Mouse (Mus musculus) small intestine, adult 2 months (tissue): ENCODE results near the gene Cybc1. TPM values are rescaled to one million over a fixed set of nuclear protein-coding genes. Genes with fewer than 3 reads are reported as not detected.

ENCODE experiments used
- H3K27ac ChIP-seq: fragments of 200-500 bp; 2 replicates; pipeline ENCODE4 v1.5.1; 2012; ENCODE audit warnings: low read depth, low read length, control low read depth, inconsistent platforms; ENCODE audit not compliant: insufficient read depth
- H3K27me3 ChIP-seq: fragments of 200-500 bp; 2 replicates; pipeline ENCODE4 v1.6.1; 2012; ENCODE audit warnings: mild to moderate bottlenecking, moderate library complexity, low read length, inconsistent platforms; ENCODE audit not compliant: control insufficient read depth, insufficient read depth
- H3K36me3 ChIP-seq: fragments of 200-500 bp; 2 replicates; pipeline ENCODE4 v1.6.1; 2012; ENCODE audit warnings: mild to moderate bottlenecking, low read length, control low read depth, inconsistent platforms; ENCODE audit not compliant: control insufficient read depth, insufficient read depth
- H3K4me1 ChIP-seq: fragments of 200-500 bp; 2 replicates; pipeline ENCODE4 v1.6.1; 2012; ENCODE audit warnings: low read length, inconsistent platforms, mixed read lengths; ENCODE audit not compliant: control insufficient read depth, insufficient read depth, insufficient read length
- H3K4me3 ChIP-seq: fragments of 200-500 bp; 2 replicates; pipeline ENCODE4 v1.5.1; 2012; ENCODE audit warnings: low read depth, mild to moderate bottlenecking, control low read depth, inconsistent platforms, low read length, moderate library complexity
- CTCF ChIP-seq: fragments of 200-500 bp; IDR thresholded peaks from 2 replicates; pipeline ENCODE4 v1.5.1; 2012; ENCODE audit warnings: low read depth, mild to moderate bottlenecking, control low read depth, inconsistent platforms, low read length, moderate library complexity, mixed read lengths; ENCODE audit not compliant: insufficient replicate concordance, insufficient read length; ENCODE audit errors: extremely low read depth
- POLR2A ChIP-seq: fragments of 200-500 bp; IDR thresholded peaks from 2 replicates; pipeline ENCODE4 v1.6.1; 2012; ENCODE audit warnings: low read depth, mild to moderate bottlenecking, control low read depth, inconsistent platforms, low read length, moderate library complexity
- WGBS: fragments of 180-500 bp; shearing (Covaris S2); methylation state at CpG from one replicate; pipeline ENCODE4 v1.1.7; 2018; 5-methylcytosine and 5-hydroxymethylcytosine counted together
- polyA plus RNA-seq: library from polyadenylated mRNA; depleted of rRNA; stranded (reverse); fragments of >200 nt; gene quantifications from 2 replicates; pipeline ENCODE4 v1.2.3, GENCODE M21; 2012

Gene Cybc1
- polyA plus RNA-seq, 1 experiment, result 20.8 TPM

- H3K4me1 ChIP-seq, result no peaks in the 10 kb centered on the region
- H3K4me3 ChIP-seq, result no peak overlapping the region
- peaks cover 32% of the 10 kb centered on the region for H3K36me3 ChIP-seq
- H3K27me3 ChIP-seq, result no peaks in the 10 kb centered on the region
- WGBS, result 95% methylated on average over 3 of the region's 3 CpGs
- TF ChIP-seq POLR2A (no peak), CTCF (no peak)
- no peak overlapping the region for H3K27ac ChIP-seq
Measured at GRCm38 (mm10) chr11:121216831-121217230, 12.3 kb downstream of the Cybc1 start.

- H3K27me3 ChIP-seq, result no peaks in the 10 kb centered on the region
- peak within 1 kb of the TSS; percentile 75 for H3K4me3 ChIP-seq
- H3K27ac ChIP-seq, result peak within 1 kb of the TSS; percentile 83
- under 1% methylated on average over 70 of the region's 70 CpGs for WGBS
- peaks cover 3% of the 10 kb centered on the region; the same call in 1 of the 2 replicates for H3K4me1 ChIP-seq
- peaks cover 9% of the 10 kb centered on the region for H3K36me3 ChIP-seq
- TF ChIP-seq POLR2A, result peak; percentile 42; the same call in 1 of the 2 replicates
- TF ChIP-seq CTCF, result no peak
Measured at GRCm38 (mm10) chr11:121204161-121205006, 24.7 kb downstream of the Cybc1 start, which contains the start of the genes Hexdc and Ogfod3. Gene Hexdc (plus strand): TSS chr11:121204433. Gene Ogfod3 (minus strand): TSS chr11:121204711.

GRCm38 (mm10) chr11:121203859-121204160, 25.3 kb downstream of the Cybc1 start:
- H3K27me3 ChIP-seq, result no peaks in the 10 kb centered on the region
- TF ChIP-seq CTCF (no peak), POLR2A (no peak)
- no peak overlapping the region for H3K27ac ChIP-seq
- WGBS, result under 1% methylated on average over 5 of the region's 5 CpGs
- H3K4me3 ChIP-seq, result peak overlapping the region; percentile 75
- peaks cover 3% of the 10 kb centered on the region; the same call in 1 of the 2 replicates for H3K4me1 ChIP-seq
- peaks cover 6% of the 10 kb centered on the region for H3K36me3 ChIP-seq

- no peak overlapping the region for H3K4me3 ChIP-seq
- no peak overlapping the region for H3K27ac ChIP-seq
- H3K27me3 ChIP-seq, result no peaks in the 10 kb centered on the region
- H3K4me1 ChIP-seq, result peaks cover 3% of the 10 kb centered on the region; the same call in 1 of the 2 replicates
- WGBS, result 28% methylated on average over 11 of the region's 11 CpGs
- no peaks in the 10 kb centered on the region for H3K36me3 ChIP-seq
- peak; percentile 55; the same call in 1 of the 2 replicates for TF ChIP-seq CTCF
- TF ChIP-seq POLR2A, result no peak
Measured at GRCm38 (mm10) chr11:121201436-121202198, 27.5 kb downstream of the Cybc1 start.

- peaks cover 3% of the 10 kb centered on the region; the same call in 1 of the 2 replicates for H3K4me1 ChIP-seq
- WGBS, result 92% methylated on average over 6 of the region's 6 CpGs
- no peaks in the 10 kb centered on the region for H3K36me3 ChIP-seq
- no peak overlapping the region for H3K4me3 ChIP-seq
- H3K27me3 ChIP-seq, result no peaks in the 10 kb centered on the region
- TF ChIP-seq POLR2A (no peak), CTCF (no peak)
- no peak overlapping the region for H3K27ac ChIP-seq
Measured at GRCm38 (mm10) chr11:121200781-121201180, 28.3 kb downstream of the Cybc1 start.

GRCm38 (mm10) chr11:121199851-121200250, 29.3 kb downstream of the Cybc1 start:
- 69% methylated on average over 4 of the region's 4 CpGs for WGBS
- Histone ChIP-seq H3K4me1 (peaks cover 3% of the 10 kb centered on the region; the same call in 1 of the 2 replicates), H3K27me3 (no peaks in the 10 kb centered on the region), H3K36me3 (0 out of 2 replicates have a peak, but pooled peaks cover 1% of the 10 kb centered on the region), H3K27ac (no peak overlapping the region), H3K4me3 (no peak overlapping the region)
- TF ChIP-seq POLR2A, result no peak
- TF ChIP-seq CTCF, result no peak

GRCm38 (mm10) chr11:121198622-121199021, 30.5 kb downstream of the Cybc1 start:
- Histone ChIP-seq H3K4me3 (no peak overlapping the region), H3K27ac (no peak overlapping the region), H3K27me3 (no peaks in the 10 kb centered on the region), H3K36me3 (0 out of 2 replicates have a peak, but pooled peaks cover 3% of the 10 kb centered on the region), H3K4me1 (peaks cover under 1% of the 10 kb centered on the region; the same call in 1 of the 2 replicates)
- no peak for TF ChIP-seq CTCF
- no peak for TF ChIP-seq POLR2A
- WGBS, result 37% methylated on average over 2 of the region's 2 CpGs
